Mouse (Mus musculus) embryonic facial prominence, embryonic 11.5 days (tissue): Measurements from ENCODE around the gene Rab19. TPM values are rescaled to one million over a fixed set of nuclear protein-coding genes. Genes with fewer than 3 reads are reported as not detected.
"Not testable (repeated sequence)": the region's sequence is repeated elsewhere in the genome, so short reads cannot be mapped to it uniquely, and the experiment has no call there.

Source experiments
- ATAC-seq: fragments of 200-750 bp; cut with Nextera tagmentation; replicated peaks from 2 replicates; pipeline ENCODE4 v1.8.0; 2017; ENCODE audit warnings: low read depth; ENCODE audit not compliant: insufficient number of reproducible peaks, low FRiP score, low TSS enrichment
- DNase-seq: peaks from one replicate; pipeline ENCODE4 v3.0.0-alpha.2; 2015; ENCODE audit warnings: low spot score
- H3K27ac ChIP-seq: fragments of 300-500 bp; sonication (generic); replicated peaks from 2 replicates; pipeline ENCODE4 v1.5.1; 2014; ENCODE audit warnings: mild to moderate bottlenecking, low read depth, low read length, control low read depth
- H3K27me3 ChIP-seq: fragments of 300-500 bp; sonication (generic); 2 replicates; pipeline ENCODE4 v1.6.1; 2014; ENCODE audit warnings: mild to moderate bottlenecking, low read length, moderate library complexity, mixed read lengths; ENCODE audit not compliant: control insufficient read depth, insufficient read depth
- H3K36me3 ChIP-seq: fragments of 300-500 bp; sonication (generic); replicated peaks from 2 replicates; pipeline ENCODE4 v1.6.1; 2014; ENCODE audit warnings: low read depth, mild to moderate bottlenecking, low read length, moderate library complexity, mixed read lengths; ENCODE audit not compliant: control insufficient read depth, insufficient read depth
- H3K4me1 ChIP-seq: fragments of 300-500 bp; sonication (generic); 2 replicates; pipeline ENCODE4 v1.6.1; 2014; ENCODE audit warnings: low read length, mixed read lengths; ENCODE audit not compliant: control insufficient read depth, insufficient read depth
- H3K4me2 ChIP-seq: fragments of 300-500 bp; sonication (generic); 2 replicates; pipeline ENCODE4 v1.6.1; 2014; ENCODE audit warnings: low read depth, mild to moderate bottlenecking, control low read depth, low read length, moderate library complexity
- H3K4me3 ChIP-seq: fragments of 300-500 bp; sonication (generic); 2 replicates; pipeline ENCODE4 v1.5.1; 2014; ENCODE audit warnings: low read depth, low read length, control low read depth
- H3K9ac ChIP-seq: fragments of 300-500 bp; sonication (generic); replicated peaks from 2 replicates; pipeline ENCODE4 v1.6.1; 2014; ENCODE audit warnings: mild to moderate bottlenecking, control low read depth, low read length
- H3K9me3 ChIP-seq: fragments of 300-500 bp; sonication (generic); replicated peaks from 2 replicates; pipeline ENCODE4 v1.6.1; 2016; ENCODE audit warnings: mild to moderate bottlenecking, low read length, inconsistent platforms, mixed read lengths; ENCODE audit not compliant: control insufficient read depth
- WGBS: fragments of 180-500 bp; shearing (Covaris S2); extraction: QIAGEN DNeasy Blood & Tissue Kit; methylation state at CpG from one replicate; pipeline ENCODE4 v1.1.7; 2014; 5-methylcytosine and 5-hydroxymethylcytosine counted together
- polyA plus RNA-seq: library from polyadenylated mRNA; unstranded; fragments of >200 nt; fragmentation: Nextera tagmentation; extraction: Ambion mirVana; gene quantifications from 2 replicates; pipeline ENCODE4 v1.2.1, GENCODE M21; 2014

Gene Rab19
- polyA plus RNA-seq, 1 experiment from 2014 or later = 1.1 TPM

GRCm38 (mm10) chr6:39415762-39416161 is 34.8 kb downstream of the Rab19 start:
- WGBS = 49% methylated on average over 3 of the region's 5 CpGs
- Histone ChIP-seq H3K27ac (no peak overlapping the region), H3K9me3 (no peaks in the 10 kb centered on the region), H3K4me2 (no peak overlapping the region), H3K27me3 (peaks cover 8% of the 10 kb centered on the region), H3K9ac (no peak overlapping the region), H3K4me1 (no peaks in the 10 kb centered on the region), H3K4me3 (no peak overlapping the region), H3K36me3 (no peaks in the 10 kb centered on the region)
- ATAC-seq (no peak), DNase-seq (peak; percentile 64)

GRCm38 (mm10) chr6:39416654-39417053 is 35.7 kb downstream of the Rab19 start:
- not testable (repeated sequence) for H3K4me3 ChIP-seq

GRCm38 (mm10) chr6:39419386-39419850 is 38.4 kb downstream of the Rab19 start:
- H3K4me2 ChIP-seq = peak overlapping the region; percentile 60
- peak overlapping the region; percentile 98 for H3K4me3 ChIP-seq
- DNase-seq (no peak), ATAC-seq (no peak)
- H3K27me3 ChIP-seq = peaks cover 8% of the 10 kb centered on the region
- 1% methylated on average over 43 of the region's 43 CpGs for WGBS
- H3K9ac ChIP-seq = peak overlapping the region; percentile 61
- H3K36me3 ChIP-seq = no peaks in the 10 kb centered on the region
- no peaks in the 10 kb centered on the region for H3K9me3 ChIP-seq
- no peaks in the 10 kb centered on the region for H3K4me1 ChIP-seq
- peak overlapping the region; percentile 36; the same call in 1 of the 2 replicates for H3K27ac ChIP-seq

More at GRCm38 (mm10) chr6:39416654-39417053, 35.7 kb downstream of the Rab19 start:
- not testable (repeated sequence) for H3K9ac ChIP-seq, H3K4me2 ChIP-seq, H3K36me3 ChIP-seq, H3K27ac ChIP-seq, DNase-seq, H3K9me3 ChIP-seq, H3K4me1 ChIP-seq, ATAC-seq, H3K27me3 ChIP-seq

GRCm38 (mm10) chr6:39419851-39420721 is 39.1 kb downstream of the Rab19 start, which contains the start of gene Mkrn1:
Gene Mkrn1 (minus strand): TSS chr6:39420462.
- Histone ChIP-seq H3K9me3 (no peaks in the 10 kb centered on the region), H3K4me3 (peak within 1 kb of the TSS; percentile 98), H3K36me3 (no peaks in the 10 kb centered on the region), H3K4me2 (peak within 1 kb of the TSS; percentile 60), H3K27ac (peak within 1 kb of the TSS; percentile 36), H3K9ac (peak within 1 kb of the TSS; percentile 61), H3K4me1 (no peaks in the 10 kb centered on the region), H3K27me3 (peaks cover 8% of the 10 kb centered on the region)
- peak; percentile 96 for ATAC-seq
- WGBS = under 1% methylated on average over 49 of the region's 82 CpGs
- DNase-seq = peak; percentile 81

- H3K27ac ChIP-seq = no peak overlapping the region
- no peak overlapping the region for H3K9ac ChIP-seq
- WGBS = 36% methylated on average over 4 of the region's 4 CpGs
- ATAC-seq = no peak
- no peaks in the 10 kb centered on the region for H3K9me3 ChIP-seq
- no peaks in the 10 kb centered on the region for H3K36me3 ChIP-seq
- peaks cover 8% of the 10 kb centered on the region for H3K27me3 ChIP-seq
- no peaks in the 10 kb centered on the region for H3K4me1 ChIP-seq
- no peak for DNase-seq
- no peak overlapping the region for H3K4me2 ChIP-seq
- H3K4me3 ChIP-seq = no peak overlapping the region
These were observed 39.9 kb downstream of the Rab19 start for GRCm38 (mm10) chr6:39420867-39421266.

- DNase-seq = no peak
- H3K4me1 ChIP-seq = no peaks in the 10 kb centered on the region
- no peak overlapping the region for H3K27ac ChIP-seq
- H3K9ac ChIP-seq = no peak overlapping the region
- no peaks in the 10 kb centered on the region for H3K9me3 ChIP-seq
- WGBS = 62% methylated on average over 6 of the region's 6 CpGs
- no peaks in the 10 kb centered on the region for H3K36me3 ChIP-seq
- no peak overlapping the region for H3K4me3 ChIP-seq
- ATAC-seq = no peak
- peaks cover 3% of the 10 kb centered on the region for H3K27me3 ChIP-seq
- H3K4me2 ChIP-seq = no peak overlapping the region
These were observed 42.2 kb downstream of the Rab19 start for GRCm38 (mm10) chr6:39423130-39423551.

- ATAC-seq (no peak), DNase-seq (no peak)
- Histone ChIP-seq H3K9me3 (no peaks in the 10 kb centered on the region), H3K27me3 (no peaks in the 10 kb centered on the region), H3K4me1 (no peaks in the 10 kb centered on the region), H3K27ac (no peak overlapping the region), H3K9ac (no peak overlapping the region), H3K36me3 (no peaks in the 10 kb centered on the region), H3K4me2 (no peak overlapping the region), H3K4me3 (no peak overlapping the region)
- 89% methylated on average over 7 of the region's 7 CpGs for WGBS
These were observed 42.7 kb downstream of the Rab19 start for GRCm38 (mm10) chr6:39423686-39424085.

GRCm38 (mm10) chr6:39425181-39425580 is 44.2 kb downstream of the Rab19 start:
- H3K27me3 ChIP-seq = no peaks in the 10 kb centered on the region
- no peak overlapping the region for H3K4me2 ChIP-seq
- WGBS = 85% methylated on average over 2 of the region's 2 CpGs
- DNase-seq (no peak), ATAC-seq (no peak)
- no peaks in the 10 kb centered on the region for H3K36me3 ChIP-seq
- no peaks in the 10 kb centered on the region for H3K9me3 ChIP-seq
- H3K4me3 ChIP-seq = no peak overlapping the region
- H3K27ac ChIP-seq = no peak overlapping the region
- no peak overlapping the region for H3K9ac ChIP-seq
- H3K4me1 ChIP-seq = no peaks in the 10 kb centered on the region
